Mouse (Mus musculus) adrenal gland, adult 2 months (tissue): ENCODE data around the gene Ms4a7. TPM values are rescaled to one million over a fixed set of nuclear protein-coding genes. Genes with fewer than 3 reads are reported as not detected.

Experiments used
- polyA plus RNA-seq: library from polyadenylated mRNA; depleted of rRNA; stranded (reverse); fragments of >200 nt; gene quantifications from 2 replicates; pipeline ENCODE4 v1.2.3, GENCODE M21; 2012; rRNA removed
- total RNA-seq, 2 experiments: library from RNA; stranded (reverse); gene quantifications; 2 replicates each; pipeline ENCODE4 v1.2.3; 2021

Gene Ms4a7
- total and polyA plus RNA-seq, 3 experiments: 0.85 to 1.9 (median 1.9) TPM

Other genes with a start within 250 kb of the Ms4a7 start
- gene 1700017D01Rik, start 205.3 kb downstream of the Ms4a7 start, total RNA-seq: not detected
- gene 1700017D01Rik, start 205.3 kb downstream of the Ms4a7 start, polyA plus RNA-seq: not detected in 2 replicates
- gene 1700025F22Rik, start 170.8 kb downstream of the Ms4a7 start, total RNA-seq: not detected
- gene 1700025F22Rik, start 170.8 kb downstream of the Ms4a7 start, polyA plus RNA-seq: not detected in 2 replicates
- not detected for gene Ms4a13, start 139.4 kb downstream of the Ms4a7 start, total RNA-seq
- not detected in 2 replicates for gene Ms4a13, start 139.4 kb downstream of the Ms4a7 start, polyA plus RNA-seq
- gene Ms4a12, start 103.7 kb downstream of the Ms4a7 start, total RNA-seq: not detected
- gene Ms4a12, start 103.7 kb downstream of the Ms4a7 start, polyA plus RNA-seq: not detected in 2 replicates
- gene Ms4a1, start 69.9 kb downstream of the Ms4a7 start, total RNA-seq: under 1 TPM; 0.14 to 0.17 TPM
- gene Ms4a1, start 69.9 kb downstream of the Ms4a7 start, polyA plus RNA-seq: 0.03 TPM in 1 of 2 replicates, not detected in the other
- gene Ms4a5, start 52.3 kb downstream of the Ms4a7 start, total RNA-seq: not detected
- not detected in 2 replicates for gene Ms4a5, start 52.3 kb downstream of the Ms4a7 start, polyA plus RNA-seq
- gene Ms4a14, start 21.7 kb downstream of the Ms4a7 start, total RNA-seq: under 1 TPM in 1 of 2 experiments, not detected in 1; 0.07 TPM
- gene Ms4a14, start 21.7 kb downstream of the Ms4a7 start, polyA plus RNA-seq: 0.09 and 0.12 TPM in 2 replicates
- 1 to 10 TPM; 4.8 to 5.2 TPM for gene Ms4a4a, start 39.4 kb upstream of the Ms4a7 start, total RNA-seq
- 0.58 and 0.75 TPM in 2 replicates for gene Ms4a4a, start 39.4 kb upstream of the Ms4a7 start, polyA plus RNA-seq
- 1 to 10 TPM; 1.8 to 2.1 TPM for gene Ms4a4c, start 68.6 kb upstream of the Ms4a7 start, total RNA-seq
- 0.06 and 0.91 TPM in 2 replicates for gene Ms4a4c, start 68.6 kb upstream of the Ms4a7 start, polyA plus RNA-seq
- gene Ms4a4b, start 107.4 kb upstream of the Ms4a7 start, total RNA-seq: 1 to 10 TPM in 1 of 2 experiments, under 1 TPM in 1; 0.95 to 1.6 TPM
- 0.02 and 0.26 TPM in 2 replicates for gene Ms4a4b, start 107.4 kb upstream of the Ms4a7 start, polyA plus RNA-seq
- 10 to 100 TPM; 12.0 to 12.5 TPM for gene Ms4a6c, start 133.2 kb upstream of the Ms4a7 start, total RNA-seq
- 1.6 and 1.8 TPM in 2 replicates for gene Ms4a6c, start 133.2 kb upstream of the Ms4a7 start, polyA plus RNA-seq
- not detected for gene Gm8369, start 149.8 kb upstream of the Ms4a7 start, total RNA-seq
- not detected in 2 replicates for gene Gm8369, start 149.8 kb upstream of the Ms4a7 start, polyA plus RNA-seq
- gene Ms4a6b, start 180.4 kb upstream of the Ms4a7 start, total RNA-seq: 1 to 10 TPM; 7.8 to 9.9 TPM
- gene Ms4a6b, start 180.4 kb upstream of the Ms4a7 start, polyA plus RNA-seq: 1.8 and 2.4 TPM in 2 replicates
- 1 to 10 TPM; 1.8 to 4.0 TPM for gene Ms4a4d, start 200.7 kb upstream of the Ms4a7 start, total RNA-seq
- 6.9 and 7.6 TPM in 2 replicates for gene Ms4a4d, start 200.7 kb upstream of the Ms4a7 start, polyA plus RNA-seq